Mouse (Mus musculus) CH12.LX (cell line): ENCODE measurements around the gene Dicer1.

ENCODE experiments used
- E2F4 ChIP-seq: IDR thresholded peaks from 2 replicates; pipeline ENCODE4 v1.6.1; 2011; ENCODE audit warnings: low read depth, low read length, improper control_type of control experiment; ENCODE audit not compliant: insufficient replicate concordance
- MAX ChIP-seq: IDR thresholded peaks from 2 replicates; pipeline ENCODE4 v1.6.1; 2011; ENCODE audit warnings: low read length, improper control_type of control experiment
- NELFE ChIP-seq: IDR thresholded peaks from 2 replicates; pipeline ENCODE4 v1.6.1; 2011; ENCODE audit warnings: low read depth, low read length, improper control_type of control experiment
- TCF12 ChIP-seq: IDR thresholded peaks from 2 replicates; pipeline ENCODE4 v1.6.1; 2014; ENCODE audit warnings: low read depth, mild to moderate bottlenecking, inconsistent platforms, low read length, improper control_type of control experiment
- ZC3H11A ChIP-seq: IDR thresholded peaks from 2 replicates; pipeline ENCODE4 v1.6.1; 2012; ENCODE audit warnings: low read depth, mild to moderate bottlenecking, inconsistent platforms, low read length, improper control_type of control experiment

- no peak for TF ChIP-seq NELFE
- no peak for TF ChIP-seq MAX
- TF ChIP-seq E2F4, result no peak
- TF ChIP-seq ZC3H11A, result no peak
- TF ChIP-seq TCF12, result no peak
These were observed 72.5 kb downstream of the Dicer1 start for GRCm38 (mm10) chr12:104679121-104679818.
